Mouse (Mus musculus): ENCODE results near the gene Ivns1abp. TPM values are rescaled to one million over a fixed set of nuclear protein-coding genes. Genes with fewer than 3 reads are reported as not detected.
A peak's percentile ranks its signal among the peaks of the same experiment; 100 is the strongest.
"Not testable (repeated sequence)": the region's sequence is repeated elsewhere in the genome, so short reads cannot be mapped to it uniquely, and the experiment has no call there.

Ivns1abp gene
- total RNA-seq, 2 experiments from 2014 or later, result 123 to 135 TPM

- no peak for DNase-seq (ENCODE audit: low spot score in 2 of 2)
These were observed 5.3 kb upstream of the Ivns1abp start for GRCm38 (mm10) chr1:151338941-151339340.

GRCm38 (mm10) chr1:151341321-151342044 lies 2.8 kb upstream of the Ivns1abp start:
- intact Hi-C loops (cut with DNase I), result loop anchor here (10.0 kb wide), 1 partner anchor 177 kb away; no protein-coding TSS in a partner anchor
- DNase-seq (ENCODE audit: low spot score in 2 of 2), result no peak

More at GRCm38 (mm10) chr1:151338941-151339340, 5.3 kb upstream of the Ivns1abp start:
- intact Hi-C loops (cut with DNase I), result no loop called here

- DNase-seq (ENCODE audit: low spot score in 2 of 2), result no peak
- intact Hi-C loops (cut with DNase I), result loop anchor here (10.0 kb wide), 1 partner anchor 178 kb away; no protein-coding TSS in a partner anchor
These were observed 2.0 kb upstream of the Ivns1abp start for GRCm38 (mm10) chr1:151342311-151342710.

- intact Hi-C loops (cut with DNase I), result loop anchor here (10.0 kb wide), 1 partner anchor 178 kb away; no protein-coding TSS in a partner anchor
These were observed 1.3 kb upstream of the Ivns1abp start for GRCm38 (mm10) chr1:151342968-151343367.

GRCm38 (mm10) chr1:151343571-151344282 lies 550 bp upstream of the Ivns1abp start:
- intact Hi-C loops (cut with DNase I), result loop anchor here (2.0 to 10.0 kb wide), 4 partner anchors 93 to 309 kb away; no protein-coding TSS in a partner anchor
- no peak for DNase-seq (ENCODE audit: low spot score in 2 of 2)

More at GRCm38 (mm10) chr1:151342968-151343367, 1.3 kb upstream of the Ivns1abp start:
- no peak for DNase-seq (ENCODE audit: low spot score in 2 of 2)

GRCm38 (mm10) chr1:151345109-151345862 lies 1.0 kb downstream of the Ivns1abp start:
- intact Hi-C loops (cut with DNase I), result loop anchor here (2.0 to 10.0 kb wide), 4 partner anchors 94 to 310 kb away; no protein-coding TSS in a partner anchor
- DNase-seq (ENCODE audit: low spot score in 2 of 2), result peak; percentile 96 to 97

GRCm38 (mm10) chr1:151345863-151346195 lies 1.6 kb downstream of the Ivns1abp start:
- no peak for DNase-seq (ENCODE audit: low spot score in 2 of 2)
- intact Hi-C loops (cut with DNase I), result loop anchor here (2.0 to 10.0 kb wide), 4 partner anchors 95 to 311 kb away; no protein-coding TSS in a partner anchor

GRCm38 (mm10) chr1:151346681-151347127 lies 2.4 kb downstream of the Ivns1abp start:
- intact Hi-C loops (cut with DNase I), result loop anchor here (10.0 kb wide), 1 partner anchor 182 kb away; no protein-coding TSS in a partner anchor
- no peak for DNase-seq (ENCODE audit: low spot score in 2 of 2)

- not testable (repeated sequence) for DNase-seq (ENCODE audit: low spot score in 2 of 2)
- intact Hi-C loops (cut with DNase I), result loop anchor here (10.0 kb wide), 1 partner anchor 183 kb away; no protein-coding TSS in a partner anchor
These were observed 4.0 kb downstream of the Ivns1abp start for GRCm38 (mm10) chr1:151348293-151348692.

- no peak for DNase-seq (ENCODE audit: low spot score in 2 of 2)
- intact Hi-C loops (cut with DNase I), result no loop called here
These were observed 8.6 kb downstream of the Ivns1abp start for GRCm38 (mm10) chr1:151352911-151353310.

- intact Hi-C loops (cut with DNase I), result no loop called here
- no peak for DNase-seq (ENCODE audit: low spot score in 2 of 2)
These were observed 11.7 kb downstream of the Ivns1abp start for GRCm38 (mm10) chr1:151355994-151356393.

GRCm38 (mm10) chr1:151359374-151359773 lies 15.1 kb downstream of the Ivns1abp start:
- no peak for DNase-seq (ENCODE audit: low spot score in 2 of 2)
- intact Hi-C loops (cut with DNase I), result no loop called here

GRCm38 (mm10) chr1:151366944-151367605 lies 22.8 kb downstream of the Ivns1abp start:
- DNase-seq (ENCODE audit: low spot score in 2 of 2), result no peak
- intact Hi-C loops (cut with DNase I), result no loop called here

- DNase-seq (ENCODE audit: low spot score in 2 of 2), result no peak
- intact Hi-C loops (cut with DNase I), result no loop called here
These were observed 23.5 kb downstream of the Ivns1abp start for GRCm38 (mm10) chr1:151367721-151368324.

- DNase-seq (ENCODE audit: low spot score in 2 of 2), result no peak
- intact Hi-C loops (cut with DNase I), result no loop called here
These were observed 24.2 kb downstream of the Ivns1abp start for GRCm38 (mm10) chr1:151368444-151368843.

GRCm38 (mm10) chr1:151370573-151370972 lies 26.3 kb downstream of the Ivns1abp start:
- DNase-seq (ENCODE audit: low spot score in 2 of 2), result no peak
- intact Hi-C loops (cut with DNase I), result no loop called here

- intact Hi-C loops (cut with DNase I), result no loop called here
- no peak for DNase-seq (ENCODE audit: low spot score in 2 of 2)
These were observed 27.3 kb downstream of the Ivns1abp start for GRCm38 (mm10) chr1:151371543-151371942.

GRCm38 (mm10) chr1:151372823-151373222 lies 28.5 kb downstream of the Ivns1abp start:
- intact Hi-C loops (cut with DNase I), result no loop called here
- DNase-seq (ENCODE audit: low spot score in 2 of 2), result no peak

GRCm38 (mm10) chr1:151377353-151377752 lies 33.1 kb downstream of the Ivns1abp start:
- intact Hi-C loops (cut with DNase I), result no loop called here
- no peak for DNase-seq (ENCODE audit: low spot score in 2 of 2)
